Mouse (Mus musculus) neural tube, embryonic 14.5 days (tissue): ENCODE data around the gene Mfsd4b2. TPM values are rescaled to one million over a fixed set of nuclear protein-coding genes. Genes with fewer than 3 reads are reported as not detected.

Experiments
- ATAC-seq: fragments of 200-750 bp; cut with Nextera tagmentation; 2 replicates; pipeline ENCODE4 v1.8.0; 2017; ENCODE audit warnings: low read depth, mild to moderate bottlenecking, moderate TSS enrichment, moderate library complexity
- H3K27ac ChIP-seq: fragments of 300-500 bp; sonication (generic); 2 replicates; pipeline ENCODE4 v1.5.1; 2014; ENCODE audit warnings: low read depth, mild to moderate bottlenecking, control low read depth, low read length, moderate library complexity, mixed read lengths
- H3K27me3 ChIP-seq: fragments of 300-500 bp; sonication (generic); 2 replicates; pipeline ENCODE4 v1.6.1; 2014; ENCODE audit warnings: low read length; ENCODE audit not compliant: control insufficient read depth, insufficient read depth
- H3K36me3 ChIP-seq: fragments of 300-500 bp; sonication (generic); 2 replicates; pipeline ENCODE4 v1.6.1; 2014; ENCODE audit warnings: low read length, mixed read lengths; ENCODE audit not compliant: control insufficient read depth, insufficient read depth
- H3K4me1 ChIP-seq: fragments of 300-500 bp; sonication (generic); 2 replicates; pipeline ENCODE4 v1.6.1; 2014; ENCODE audit warnings: low read length; ENCODE audit not compliant: control insufficient read depth, insufficient read depth
- H3K4me2 ChIP-seq: fragments of 300-500 bp; sonication (generic); 2 replicates; pipeline ENCODE4 v1.6.1; 2014; ENCODE audit warnings: mild to moderate bottlenecking, low read depth, low read length, control low read depth
- H3K4me3 ChIP-seq: fragments of 300-500 bp; sonication (generic); 2 replicates; pipeline ENCODE4 v1.5.1; 2014; ENCODE audit warnings: low read depth, low read length, control low read depth, mixed read lengths
- H3K9ac ChIP-seq: fragments of 300-500 bp; sonication (generic); replicated peaks from 2 replicates; pipeline ENCODE4 v1.6.1; 2014; ENCODE audit warnings: low read depth, mild to moderate bottlenecking, control low read depth, low read length, mixed read lengths
- H3K9me3 ChIP-seq: fragments of 300-500 bp; sonication (generic); 2 replicates; pipeline ENCODE4 v1.6.1; 2016; ENCODE audit warnings: low read length; ENCODE audit not compliant: control insufficient read depth
- WGBS: fragments of 180-500 bp; shearing (Covaris S2); extraction: QIAGEN DNeasy Blood & Tissue Kit; methylation state at CpG from one replicate; pipeline ENCODE4 v1.1.7; 2014; 5-methylcytosine and 5-hydroxymethylcytosine counted together
- polyA plus RNA-seq: library from polyadenylated mRNA; unstranded; fragments of >200 nt; fragmentation: Nextera tagmentation; extraction: Ambion mirVana; gene quantifications from 2 replicates; pipeline ENCODE4 v1.2.1, GENCODE M21; 2014

The Mfsd4b2 gene
- polyA plus RNA-seq, 1 experiment from 2014 or later, result not detected

DNA sequence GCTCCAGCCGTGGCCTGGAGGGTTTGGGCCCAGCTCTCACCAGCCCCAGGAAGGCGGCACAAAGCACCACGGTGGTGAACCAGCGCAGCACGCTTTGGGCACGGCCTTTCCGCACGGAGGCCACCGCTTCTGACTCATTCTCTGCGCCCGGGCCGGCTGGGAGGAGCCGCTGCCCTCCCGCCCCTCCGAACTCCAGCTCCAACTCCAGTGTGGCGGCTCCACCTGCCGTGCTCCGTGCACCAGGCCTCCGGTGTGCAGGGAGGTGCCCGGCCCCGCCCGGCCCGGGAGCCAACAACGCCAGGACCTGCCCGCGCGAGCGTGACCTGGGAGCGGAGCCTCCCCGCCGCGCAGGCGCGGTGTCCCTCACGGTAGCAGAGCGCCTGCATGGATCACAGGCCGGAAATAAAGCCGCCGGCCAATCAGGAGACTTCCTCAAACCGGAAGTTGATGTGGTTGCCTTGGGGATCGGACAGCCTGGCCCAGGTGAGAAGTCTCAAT lies 27.8 kb downstream of the Mfsd4b2 start, which contains the start of gene Mfsd4b4:
Gene Mfsd4b4, minus strand, starts transcription at position 365 of the 498 bp plus-strand sequence.
- ATAC-seq, result peak; percentile 99
- Histone ChIP-seq H3K27ac (peak within 1 kb of the TSS; percentile 63), H3K9ac (peak within 1 kb of the TSS; percentile 81), H3K4me1 (peaks cover 4% of the 10 kb centered on the region; the same call in 1 of the 2 replicates), H3K36me3 (no peaks in the 10 kb centered on the region), H3K9me3 (no peaks in the 10 kb centered on the region), H3K4me3 (peak within 1 kb of the TSS; percentile 58), H3K27me3 (no peaks in the 10 kb centered on the region), H3K4me2 (peak within 1 kb of the TSS; percentile 78)
- WGBS, result under 1% methylated on average over 40 of the region's 41 CpGs

DNA sequence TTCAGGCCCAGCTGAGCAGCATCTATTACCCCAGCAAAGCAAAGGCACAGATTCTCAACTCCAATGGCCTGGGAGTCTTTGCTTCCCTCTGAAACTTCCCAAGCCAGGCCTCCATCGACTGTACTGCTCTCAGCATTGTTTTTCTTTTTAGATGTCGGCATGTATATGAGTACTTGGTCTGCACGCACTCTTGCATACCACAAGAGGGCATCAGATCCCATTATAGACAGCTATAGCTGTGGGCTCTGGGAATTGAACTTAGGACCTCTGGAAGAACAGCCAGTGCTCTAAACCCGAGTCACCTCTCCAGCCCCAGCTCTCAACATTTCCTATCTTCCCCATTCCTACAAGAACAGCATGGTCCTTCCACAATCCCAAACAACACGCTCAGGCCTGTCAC lies 30.2 kb downstream of the Mfsd4b2 start:
- H3K27ac ChIP-seq, result no peak overlapping the region
- H3K4me1 ChIP-seq, result peaks cover 4% of the 10 kb centered on the region; the same call in 1 of the 2 replicates
- H3K27me3 ChIP-seq, result no peaks in the 10 kb centered on the region
- H3K36me3 ChIP-seq, result peaks cover 3% of the 10 kb centered on the region; the same call in 1 of the 2 replicates
- no peak overlapping the region for H3K9ac ChIP-seq
- H3K9me3 ChIP-seq, result no peaks in the 10 kb centered on the region
- 89% methylated on average over 5 of the region's 5 CpGs for WGBS
- ATAC-seq, result no peak
- H3K4me2 ChIP-seq, result no peak overlapping the region
- no peak overlapping the region for H3K4me3 ChIP-seq

DNA sequence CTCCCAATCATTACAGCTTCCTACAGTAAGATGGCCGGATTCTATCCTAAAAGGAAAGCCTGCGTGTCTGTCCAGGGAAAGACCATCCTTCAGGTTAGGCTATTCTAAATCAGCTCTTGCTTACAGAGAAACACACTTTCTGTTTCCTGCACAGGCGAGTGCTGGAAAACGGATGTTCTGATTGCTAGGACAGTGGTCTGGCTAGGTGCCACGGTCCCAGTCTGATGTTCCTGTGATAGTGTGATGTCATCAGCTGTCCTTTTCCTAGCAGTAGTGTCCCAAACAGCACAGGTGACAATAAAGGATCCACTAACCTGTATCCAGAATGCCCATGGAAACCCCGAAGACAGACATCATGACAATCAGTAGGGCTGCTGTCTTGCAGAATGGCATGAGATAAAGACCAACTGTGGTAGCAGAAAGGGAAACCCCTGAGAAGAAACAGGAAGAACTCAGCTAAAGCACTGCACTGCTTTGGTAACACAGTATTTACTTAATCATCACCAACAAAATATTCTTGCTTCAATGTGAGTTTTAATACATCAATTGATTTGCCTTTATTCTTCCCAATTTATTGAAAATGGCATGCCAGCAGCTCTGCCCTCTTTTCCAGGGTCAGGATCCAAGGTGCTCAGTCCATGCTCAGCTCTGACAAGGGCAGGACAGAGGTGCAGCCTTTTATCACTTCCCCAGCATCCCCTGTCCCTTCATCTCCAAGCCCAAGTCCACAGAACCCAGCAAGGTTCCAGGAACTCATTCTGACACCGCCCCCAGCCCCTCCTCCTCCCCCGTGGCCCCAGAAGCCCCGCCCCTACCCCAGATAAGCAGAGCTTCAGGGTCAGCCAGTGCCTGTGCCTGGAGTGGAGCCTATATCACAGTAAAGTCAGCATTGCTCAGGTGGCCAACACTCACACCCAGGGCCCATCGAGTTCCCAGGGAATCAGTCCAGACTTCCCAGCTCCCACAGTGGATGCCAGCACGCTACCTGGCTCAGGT lies 32.7 kb downstream of the Mfsd4b2 start:
- H3K4me3 ChIP-seq, result no peak overlapping the region
- no peak overlapping the region for H3K27ac ChIP-seq
- no peaks in the 10 kb centered on the region for H3K27me3 ChIP-seq
- H3K9ac ChIP-seq, result no peak overlapping the region
- peaks cover 4% of the 10 kb centered on the region; the same call in 1 of the 2 replicates for H3K36me3 ChIP-seq
- no peak overlapping the region for H3K4me2 ChIP-seq
- H3K9me3 ChIP-seq, result no peaks in the 10 kb centered on the region
- peaks cover 4% of the 10 kb centered on the region; the same call in 1 of the 2 replicates for H3K4me1 ChIP-seq
- 74% methylated on average over 11 of the region's 11 CpGs for WGBS
- no peak for ATAC-seq

DNA sequence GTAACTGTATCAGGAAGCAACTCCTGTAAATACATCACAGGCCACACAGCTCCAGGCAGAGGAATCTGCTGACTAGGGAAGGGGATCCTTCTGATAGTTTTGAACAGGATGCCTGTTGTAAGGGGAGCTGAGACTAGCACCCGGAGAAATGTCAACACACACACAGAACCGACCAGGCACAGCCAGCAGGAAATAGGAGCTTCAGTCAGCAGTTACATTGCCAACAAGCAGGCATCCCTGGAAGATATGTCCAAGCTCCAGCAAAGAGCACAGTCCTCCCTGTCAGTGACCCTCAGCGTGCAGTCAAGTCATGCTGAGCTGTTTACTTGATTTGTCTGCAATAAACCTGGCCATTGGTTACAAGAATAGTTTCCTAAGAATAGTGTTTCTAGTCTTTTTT lies 38.1 kb downstream of the Mfsd4b2 start:
- WGBS, result 61% methylated on average over 3 of the region's 3 CpGs
- H3K27ac ChIP-seq, result no peak overlapping the region
- ATAC-seq, result no peak

More for the DNA sequence above, 38.1 kb downstream of the Mfsd4b2 start:
- no peaks in the 10 kb centered on the region for H3K27me3 ChIP-seq
- no peak overlapping the region for H3K4me3 ChIP-seq
- H3K9ac ChIP-seq, result no peak overlapping the region
- no peaks in the 10 kb centered on the region for H3K4me1 ChIP-seq
- H3K4me2 ChIP-seq, result no peak overlapping the region
- no peaks in the 10 kb centered on the region for H3K9me3 ChIP-seq
- H3K36me3 ChIP-seq, result peaks cover 4% of the 10 kb centered on the region; the same call in 1 of the 2 replicates

Other genes starting within 250 kb of the Mfsd4b2 start
- 68.9 and 77.3 TPM in 2 replicates for gene Rev3l, start 194.8 kb downstream of the Mfsd4b2 start, polyA plus RNA-seq
- 3.6 and 5.6 TPM in 2 replicates for gene Mfsd4b4, start 27.7 kb downstream of the Mfsd4b2 start, polyA plus RNA-seq
- gene Mfsd4b3, start 33.2 kb upstream of the Mfsd4b2 start, polyA plus RNA-seq, result 0.15 TPM in 1 of 2 replicates, not detected in the other
- gene Mfsd4b5, start 59.7 kb upstream of the Mfsd4b2 start, polyA plus RNA-seq, result 0.16 TPM in 1 of 2 replicates, not detected in the other
- gene Mfsd4b1, start 98.3 kb upstream of the Mfsd4b2 start, polyA plus RNA-seq, result 0.63 TPM in 1 of 2 replicates, not detected in the other
- 1.9 and 2.9 TPM in 2 replicates for gene Slc16a10, start 215.3 kb upstream of the Mfsd4b2 start, polyA plus RNA-seq